Mouse (Mus musculus) intestine, embryonic 15.5 days (tissue): ENCODE data around the gene 1700016K19Rik. TPM values are rescaled to one million over a fixed set of nuclear protein-coding genes. Genes with fewer than 3 reads are reported as not detected.

Source experiments
- ATAC-seq: fragments of 200-750 bp; cut with Nextera tagmentation; 2 replicates; pipeline ENCODE4 v1.8.0; 2017; ENCODE audit warnings: moderate TSS enrichment, moderate library complexity
- H3K27ac ChIP-seq: fragments of 300-500 bp; sonication (generic); 2 replicates; pipeline ENCODE4 v1.5.1; 2015; ENCODE audit warnings: mild to moderate bottlenecking, inconsistent platforms
- H3K27me3 ChIP-seq: fragments of 300-500 bp; sonication (generic); replicated peaks from 2 replicates; pipeline ENCODE4 v1.6.1; 2015; ENCODE audit warnings: inconsistent platforms
- H3K36me3 ChIP-seq: fragments of 300-500 bp; sonication (generic); 2 replicates; pipeline ENCODE4 v1.6.1; 2015; ENCODE audit warnings: inconsistent platforms
- H3K4me1 ChIP-seq: fragments of 300-500 bp; sonication (generic); replicated peaks from 2 replicates; pipeline ENCODE4 v1.6.1; 2015; ENCODE audit warnings: inconsistent platforms
- H3K4me2 ChIP-seq: fragments of 300-500 bp; sonication (generic); replicated peaks from 2 replicates; pipeline ENCODE4 v1.6.1; 2015; ENCODE audit warnings: mild to moderate bottlenecking, inconsistent platforms
- H3K4me3 ChIP-seq: fragments of 300-500 bp; sonication (generic); replicated peaks from 2 replicates; pipeline ENCODE4 v1.5.1; 2015; ENCODE audit warnings: inconsistent platforms
- H3K9ac ChIP-seq: fragments of 300-500 bp; sonication (generic); 2 replicates; pipeline ENCODE4 v1.6.1; 2015; ENCODE audit warnings: inconsistent platforms
- H3K9me3 ChIP-seq: fragments of 300-500 bp; sonication (generic); 2 replicates; pipeline ENCODE4 v1.6.1; 2016; ENCODE audit warnings: inconsistent platforms
- WGBS: fragments of 180-500 bp; shearing (Covaris S2); methylation state at CpG from one replicate; pipeline ENCODE4 v1.1.7; 2015; 5-methylcytosine and 5-hydroxymethylcytosine counted together
- polyA plus RNA-seq: library from polyadenylated mRNA; unstranded; fragments of >200 nt; fragmentation: Nextera tagmentation; extraction: Ambion mirVana; gene quantifications from 2 replicates; pipeline ENCODE4 v1.2.1, GENCODE M21; 2015

Gene 1700016K19Rik
- polyA plus RNA-seq, 1 experiment from 2014 or later: 4.0 TPM

DNA sequence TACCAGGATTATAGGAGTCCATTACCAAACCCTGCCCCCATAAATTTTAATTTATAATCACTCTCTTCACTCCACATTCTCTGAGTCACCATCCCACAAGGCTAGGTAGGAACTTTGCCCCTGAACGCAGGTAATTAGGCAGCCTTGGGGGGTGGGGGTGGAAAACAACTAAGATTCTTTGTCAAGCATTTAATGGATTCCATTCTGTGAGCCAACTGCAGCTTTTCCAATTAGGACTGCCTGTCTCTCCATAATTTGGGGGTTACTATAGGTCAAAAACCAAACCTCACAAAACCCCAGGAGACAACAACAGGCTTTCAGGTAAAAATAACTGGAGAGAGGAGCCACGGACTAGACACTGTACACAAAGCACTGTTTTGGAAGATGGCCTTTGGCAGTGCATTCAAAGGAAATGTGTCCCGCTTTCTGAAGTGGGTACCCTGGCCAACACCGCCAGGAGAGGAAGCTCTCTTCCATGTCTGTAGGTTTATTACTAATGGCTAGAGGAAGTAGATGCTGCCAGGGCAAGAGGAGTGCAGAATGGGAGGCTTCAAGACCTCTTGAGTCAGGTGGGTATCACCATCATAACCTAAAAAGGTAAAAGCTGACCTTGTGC is 41.2 kb downstream of the 1700016K19Rik start:
- no peak overlapping the region for H3K9ac ChIP-seq
- peaks cover 5% of the 10 kb centered on the region; the same call in 1 of the 2 replicates for H3K4me1 ChIP-seq
- no peak overlapping the region for H3K27ac ChIP-seq
- no peak for ATAC-seq
- 0 out of 2 replicates have a peak, but pooled peaks cover 3% of the 10 kb centered on the region for H3K36me3 ChIP-seq
- H3K27me3 ChIP-seq: no peaks in the 10 kb centered on the region
- no peak overlapping the region for H3K4me3 ChIP-seq
- WGBS: 76% methylated on average over 4 of the region's 4 CpGs
- no peaks in the 10 kb centered on the region for H3K9me3 ChIP-seq
- no peak overlapping the region for H3K4me2 ChIP-seq

- Histone ChIP-seq H3K4me3 (no peak overlapping the region), H3K27ac (no peak overlapping the region), H3K4me1 (peaks cover 5% of the 10 kb centered on the region; the same call in 1 of the 2 replicates), H3K36me3 (0 out of 2 replicates have a peak, but pooled peaks cover 3% of the 10 kb centered on the region), H3K27me3 (no peaks in the 10 kb centered on the region), H3K4me2 (no peak overlapping the region), H3K9ac (no peak overlapping the region), H3K9me3 (no peaks in the 10 kb centered on the region)
- no peak for ATAC-seq
- 58% methylated on average over 10 of the region's 10 CpGs for WGBS
Observed at GRCm38 (mm10) chr11:76042041-76042638, 42.4 kb downstream of the 1700016K19Rik start.

- no peak overlapping the region for H3K4me3 ChIP-seq
- 0 out of 2 replicates have a peak overlapping the region, but pooled peaks have one; percentile 20 for H3K27ac ChIP-seq
- H3K27me3 ChIP-seq: no peaks in the 10 kb centered on the region
- no peak overlapping the region for H3K4me2 ChIP-seq
- H3K9me3 ChIP-seq: no peaks in the 10 kb centered on the region
- H3K4me1 ChIP-seq: peaks cover 5% of the 10 kb centered on the region; the same call in 1 of the 2 replicates
- H3K9ac ChIP-seq: no peak overlapping the region
- ATAC-seq: no peak
- 0 out of 2 replicates have a peak, but pooled peaks cover 3% of the 10 kb centered on the region for H3K36me3 ChIP-seq
- WGBS: 31% methylated on average over 5 of the region's 5 CpGs
Observed at GRCm38 (mm10) chr11:76042882-76043281, 43.2 kb downstream of the 1700016K19Rik start.

GRCm38 (mm10) chr11:76044468-76044867 is 44.8 kb downstream of the 1700016K19Rik start:
- Histone ChIP-seq H3K27me3 (no peaks in the 10 kb centered on the region), H3K27ac (no peak overlapping the region), H3K9ac (no peak overlapping the region), H3K4me1 (peaks cover 5% of the 10 kb centered on the region; the same call in 1 of the 2 replicates), H3K4me2 (no peak overlapping the region), H3K4me3 (no peak overlapping the region), H3K9me3 (no peaks in the 10 kb centered on the region), H3K36me3 (0 out of 2 replicates have a peak, but pooled peaks cover 3% of the 10 kb centered on the region)
- WGBS: 80% methylated on average over 6 of the region's 6 CpGs
- ATAC-seq: no peak

DNA sequence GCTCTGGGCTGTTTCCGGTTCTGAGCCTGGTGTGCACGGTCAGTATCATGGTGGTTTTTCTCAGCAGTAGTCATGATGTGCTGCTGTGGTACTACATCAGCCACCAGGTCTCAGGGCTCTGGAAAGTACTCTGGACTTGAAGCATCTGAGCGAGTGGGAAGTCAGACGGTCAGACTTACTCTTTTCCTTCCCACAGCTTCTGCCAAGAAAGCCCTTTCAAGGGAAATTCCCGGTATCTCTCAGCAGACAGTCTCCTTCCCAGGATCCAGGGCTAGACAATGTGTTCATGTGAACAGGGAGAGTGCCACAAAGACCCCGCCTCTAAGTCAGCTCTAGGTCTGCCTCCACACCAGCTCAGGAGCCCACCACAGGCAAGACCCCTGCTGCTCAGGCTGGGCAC is 45.7 kb downstream of the 1700016K19Rik start:
- Histone ChIP-seq H3K9me3 (no peaks in the 10 kb centered on the region), H3K4me3 (no peak overlapping the region), H3K36me3 (0 out of 2 replicates have a peak, but pooled peaks cover 3% of the 10 kb centered on the region), H3K27me3 (no peaks in the 10 kb centered on the region), H3K9ac (no peak overlapping the region), H3K27ac (no peak overlapping the region), H3K4me2 (no peak overlapping the region), H3K4me1 (peaks cover 5% of the 10 kb centered on the region; the same call in 1 of the 2 replicates)
- ATAC-seq: no peak
- 70% methylated on average over 6 of the region's 6 CpGs for WGBS

DNA sequence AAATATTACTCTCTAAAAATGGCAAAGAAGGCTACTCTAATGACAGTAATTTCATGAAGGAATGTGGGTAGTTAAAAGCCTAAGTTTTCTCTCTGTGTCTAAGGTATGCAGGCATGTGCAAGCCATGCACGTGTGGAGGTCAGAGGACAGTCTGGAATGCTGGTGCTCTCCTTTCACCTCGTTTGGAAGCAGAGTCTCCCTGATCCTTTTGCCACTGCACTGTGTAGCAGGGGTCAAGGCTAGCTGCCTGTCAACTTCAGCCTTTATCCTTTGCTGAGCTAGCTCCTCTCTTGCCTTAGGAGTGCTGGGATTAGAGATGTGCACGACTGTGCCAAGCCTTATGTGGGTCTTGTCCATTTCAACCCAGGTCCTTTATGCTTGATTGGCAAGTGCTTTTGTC is 50.8 kb downstream of the 1700016K19Rik start:
- 47% methylated on average over 3 of the region's 3 CpGs for WGBS
- ATAC-seq: no peak
- Histone ChIP-seq H3K9ac (no peak overlapping the region), H3K27ac (no peak overlapping the region), H3K4me2 (no peak overlapping the region), H3K9me3 (no peaks in the 10 kb centered on the region), H3K27me3 (no peaks in the 10 kb centered on the region), H3K4me3 (no peak overlapping the region), H3K4me1 (no peaks in the 10 kb centered on the region), H3K36me3 (no peaks in the 10 kb centered on the region)

DNA sequence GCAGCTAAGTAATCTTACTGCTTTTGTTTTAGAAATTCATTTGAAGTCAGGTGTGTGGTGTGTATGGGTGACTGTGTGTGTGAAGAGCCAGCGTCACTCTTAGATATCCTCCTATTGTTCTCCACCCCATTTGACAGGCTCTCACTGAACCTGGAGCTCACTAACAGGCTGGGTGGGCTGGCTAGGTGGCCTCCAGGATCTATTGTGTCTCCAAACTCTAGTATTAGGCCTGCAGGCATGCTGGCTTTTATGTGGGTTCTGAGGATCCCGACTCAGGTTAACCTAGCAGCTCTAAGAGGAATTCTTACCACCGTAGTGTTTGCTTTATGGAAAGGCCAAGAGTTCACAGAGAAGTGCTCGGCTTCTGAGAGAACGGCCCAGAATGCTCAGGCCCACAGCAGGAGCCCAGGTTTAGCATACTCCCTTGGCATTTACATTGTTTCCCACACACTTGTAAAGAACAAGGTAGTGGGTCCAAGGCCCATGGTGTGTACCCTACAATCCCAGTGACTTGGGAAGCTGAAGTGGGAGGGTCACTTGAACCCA is 51.3 kb downstream of the 1700016K19Rik start:
- no peak overlapping the region for H3K4me2 ChIP-seq
- no peaks in the 10 kb centered on the region for H3K9me3 ChIP-seq
- no peaks in the 10 kb centered on the region for H3K4me1 ChIP-seq
- no peaks in the 10 kb centered on the region for H3K27me3 ChIP-seq
- H3K36me3 ChIP-seq: no peaks in the 10 kb centered on the region
- ATAC-seq: no peak
- no peak overlapping the region for H3K27ac ChIP-seq
- no peak overlapping the region for H3K9ac ChIP-seq
- WGBS: 38% methylated on average over 5 of the region's 5 CpGs
- no peak overlapping the region for H3K4me3 ChIP-seq

DNA sequence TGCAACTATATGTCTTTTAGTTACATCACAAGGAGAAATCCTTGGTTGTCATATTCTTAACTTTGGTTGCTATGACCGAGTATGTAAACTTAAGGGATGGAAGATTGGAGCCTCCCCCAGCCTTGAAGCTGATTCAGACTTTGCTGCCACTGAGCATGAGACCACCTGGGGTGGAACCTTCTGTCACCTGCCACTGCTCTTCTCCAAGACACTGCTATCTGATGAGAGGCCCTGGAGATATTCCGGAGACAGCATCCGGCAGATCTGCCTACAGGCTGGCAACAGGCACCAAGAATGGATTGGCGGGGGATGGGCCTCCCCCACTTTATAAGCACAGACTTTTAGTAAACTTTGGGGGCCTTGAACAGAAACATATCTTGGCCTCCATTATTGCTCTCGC is 52.8 kb downstream of the 1700016K19Rik start:
- H3K36me3 ChIP-seq: no peaks in the 10 kb centered on the region
- H3K4me3 ChIP-seq: no peak overlapping the region
- H3K9ac ChIP-seq: no peak overlapping the region
- ATAC-seq: no peak
- 83% methylated on average over 5 of the region's 5 CpGs for WGBS
- no peaks in the 10 kb centered on the region for H3K9me3 ChIP-seq
- H3K4me1 ChIP-seq: no peaks in the 10 kb centered on the region
- H3K27me3 ChIP-seq: no peaks in the 10 kb centered on the region
- H3K4me2 ChIP-seq: no peak overlapping the region
- no peak overlapping the region for H3K27ac ChIP-seq

Other genes starting within 250 kb of the 1700016K19Rik start
- 1.1 and 1.4 TPM in 2 replicates for gene Doc2b, start 203.9 kb upstream of the 1700016K19Rik start, polyA plus RNA-seq
- gene Rph3al, start 61.5 kb upstream of the 1700016K19Rik start, polyA plus RNA-seq: 18.2 and 19.7 TPM in 2 replicates
- 51.8 and 52.0 TPM in 2 replicates for gene Rflnb, start 27.9 kb downstream of the 1700016K19Rik start, polyA plus RNA-seq
- gene Vps53, start 179.7 kb downstream of the 1700016K19Rik start, polyA plus RNA-seq: 48.1 and 51.0 TPM in 2 replicates
- 88.7 and 94.7 TPM in 2 replicates for gene Fam57a, start 179.8 kb downstream of the 1700016K19Rik start, polyA plus RNA-seq
- 1.2 and 1.7 TPM in 2 replicates for gene Dbil5, start 217.7 kb downstream of the 1700016K19Rik start, polyA plus RNA-seq
- 28.8 and 32.6 TPM in 2 replicates for gene Gemin4, start 217.8 kb downstream of the 1700016K19Rik start, polyA plus RNA-seq
- gene Mrm3, start 243.8 kb downstream of the 1700016K19Rik start, polyA plus RNA-seq: 26.3 and 29.6 TPM in 2 replicates
- gene Glod4, start 243.8 kb downstream of the 1700016K19Rik start, polyA plus RNA-seq: 123 and 138 TPM in 2 replicates